Comparison of ENCODE assay signal across 10 mouse cellular contexts in genomic region chr16:12772535-12772934, GRCm38 (mm10).
"Had no signal": no experiment of that assay in that cellular context is flagged by ENCODE, and none has a peak within 500 bp of the region (broad histone marks: within the 10 kb centered on the region; RNA-seq: fewer than 3 reads in every experiment).

No protein-coding gene starts in this region.

- ATAC-seq: midbrain, embryonic 13.5 days had no signal

- H3K9ac ChIP-seq: limb, embryonic 12.5 days; midbrain, embryonic 13.5 days; neural tube, embryonic 15.5 days had no signal

- H3K4me1 ChIP-seq: limb, embryonic 12.5 days; midbrain, embryonic 13.5 days; neural tube, embryonic 15.5 days had no signal

- DNase-seq: kidney, postnatal 10 days; kidney, postnatal 4 days; right cerebral cortex, adult 18-20 months; right cerebral cortex, postnatal 25 days; thymus, postnatal 36 days had no signal

- H3K9me3 ChIP-seq: limb, embryonic 12.5 days; neural tube, embryonic 15.5 days had no signal

- H3K4me3 ChIP-seq: layer of hippocampus, adult 2 months; limb, embryonic 12.5 days; midbrain, embryonic 13.5 days; myocyte; neural tube, embryonic 15.5 days had no signal

- H3K36me3 ChIP-seq: limb, embryonic 12.5 days; midbrain, embryonic 13.5 days; neural tube, embryonic 15.5 days had no signal

- H3K4me2 ChIP-seq: limb, embryonic 12.5 days; midbrain, embryonic 13.5 days; neural tube, embryonic 15.5 days had no signal

- H3K27ac ChIP-seq: layer of hippocampus, adult 2 months; limb, embryonic 12.5 days; midbrain, embryonic 13.5 days; neural tube, embryonic 15.5 days had no signal

- H3K27me3 ChIP-seq: limb, embryonic 12.5 days; midbrain, embryonic 13.5 days; neural tube, embryonic 15.5 days had no signal
